Mouse (Mus musculus): Measurements from ENCODE around the gene Hist2h3b.

Hist2h3b gene

DNA sequence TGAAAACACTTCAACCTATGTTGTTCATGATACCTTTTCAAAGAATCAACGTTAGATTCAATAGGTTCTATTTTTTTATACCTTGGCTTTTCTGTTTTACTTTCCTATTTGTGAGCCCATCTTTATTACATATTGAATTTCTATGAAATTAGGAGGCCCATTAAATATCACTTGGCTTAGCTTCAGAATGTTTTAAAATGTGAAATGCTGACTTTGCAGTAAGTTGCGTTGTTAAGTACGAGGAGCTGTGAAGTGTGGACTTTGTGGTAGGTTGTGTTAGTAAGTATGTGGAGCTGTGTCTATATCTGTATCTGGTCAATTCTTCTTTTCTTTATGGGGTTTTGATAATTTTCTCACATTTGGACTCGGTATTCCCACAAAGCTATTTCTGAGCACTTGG, 29.9 kb downstream of the Hist2h3b start:
- no peak for DNase-seq (ENCODE audit: low spot score)

DNA sequence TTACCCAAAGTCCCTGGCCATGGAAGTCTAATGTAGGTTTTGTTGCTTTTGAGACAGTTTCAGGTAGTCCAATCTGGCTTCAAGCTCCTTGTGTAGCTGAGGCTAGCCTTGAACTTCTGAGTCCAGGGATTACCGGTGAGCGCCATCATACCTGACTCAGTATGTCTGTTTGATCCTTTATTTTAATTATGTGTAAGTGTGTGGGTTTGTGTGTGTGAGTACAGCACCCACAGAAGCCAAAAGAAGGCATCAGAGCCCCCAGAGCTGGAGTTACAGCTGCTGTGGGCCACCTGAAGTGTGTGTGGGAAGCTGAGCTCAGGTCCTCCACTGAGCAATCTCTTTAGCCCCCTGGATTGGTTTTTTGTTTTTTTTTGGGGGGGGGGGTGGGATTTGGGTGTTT, 31.1 kb downstream of the Hist2h3b start:
- no peak for DNase-seq (ENCODE audit: low spot score)

GRCm38 (mm10) chr3:96300706-96301529, 32.5 kb downstream of the Hist2h3b start:
- DNase-seq (ENCODE audit: low spot score): no peak

DNA sequence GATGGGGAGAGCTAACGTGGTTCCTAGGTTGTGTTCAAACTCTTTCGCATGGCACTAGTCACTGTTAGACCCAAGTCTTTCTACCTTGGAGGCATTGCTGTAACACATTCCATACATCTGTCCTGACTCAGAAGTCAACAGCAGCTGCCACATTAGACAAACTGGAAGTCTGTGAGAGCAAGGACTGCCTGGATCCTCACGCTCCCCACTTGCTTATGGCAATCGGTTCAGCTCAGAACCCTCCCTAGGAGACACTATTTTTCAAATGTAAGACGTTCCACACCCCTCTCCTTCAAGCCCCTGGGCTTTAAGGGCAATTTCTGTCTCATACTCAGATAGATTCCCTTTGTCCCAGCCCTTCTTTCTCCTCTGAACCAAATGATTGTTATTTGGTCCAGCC, 33.6 kb downstream of the Hist2h3b start:
- no peak for DNase-seq (ENCODE audit: low spot score)

DNA sequence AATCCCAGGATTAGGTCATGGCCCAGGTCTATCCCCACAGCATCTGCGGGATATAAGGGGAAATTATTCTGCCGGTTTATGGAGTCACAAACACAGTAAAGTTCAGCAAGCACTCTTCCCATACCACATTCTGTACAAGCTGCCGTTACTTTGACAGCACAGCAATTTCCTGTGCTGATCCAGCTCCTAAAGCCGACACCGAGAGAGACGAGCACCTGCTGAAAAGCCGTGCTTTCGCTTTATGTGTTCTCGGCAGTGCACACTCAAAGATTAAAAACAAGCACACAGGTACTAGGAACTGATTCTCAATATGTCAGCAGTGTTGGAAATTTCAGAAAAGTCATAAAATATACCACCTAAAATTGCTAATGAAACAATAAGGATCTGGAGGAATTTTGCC, 38.1 kb downstream of the Hist2h3b start:
- no peak for DNase-seq (ENCODE audit: low spot score)

- DNase-seq (ENCODE audit: low spot score): no peak
Measured at GRCm38 (mm10) chr3:96309441-96309840, 41.0 kb downstream of the Hist2h3b start.

DNA sequence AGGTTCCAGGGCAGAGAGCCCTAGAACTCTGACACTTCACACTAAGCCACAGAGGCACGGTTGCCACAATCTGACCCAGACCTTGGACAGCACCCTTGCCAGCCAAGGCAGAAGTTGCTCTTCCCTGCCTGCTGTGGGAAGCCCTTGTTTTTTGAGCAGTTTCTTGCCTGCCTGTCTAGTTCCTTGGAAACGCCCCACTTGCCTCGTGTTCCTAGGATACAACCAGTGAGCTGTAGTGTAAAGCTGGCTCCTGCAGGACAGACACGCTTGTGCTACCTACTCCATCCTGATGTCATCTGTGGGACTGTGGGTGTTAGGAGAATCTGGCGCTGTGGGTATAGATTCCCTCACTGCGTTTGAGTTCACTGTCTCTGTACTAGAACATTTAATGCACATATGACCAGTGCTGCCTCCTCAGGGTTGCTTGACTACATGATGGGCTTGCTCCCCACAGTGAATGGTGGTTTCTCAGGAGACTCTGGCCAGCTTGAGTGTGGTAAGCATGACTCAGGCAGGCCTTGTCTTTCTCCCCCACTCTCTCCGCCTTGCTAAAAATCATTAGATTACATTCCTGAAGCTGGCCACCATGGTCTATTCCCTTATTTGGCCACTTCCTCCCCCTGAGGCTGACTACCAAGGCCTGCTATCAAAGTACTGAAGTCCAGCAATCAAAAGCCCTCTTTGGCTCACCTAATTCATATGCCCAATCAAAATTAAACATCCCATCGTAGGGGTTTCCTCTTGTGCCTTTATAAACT, 44.1 kb downstream of the Hist2h3b start:
- DNase-seq (ENCODE audit: low spot score): no peak
